Mouse (Mus musculus): Measurements from ENCODE around the gene Foxl1.

- no peak for TF ChIP-seq CTCF (IDR thresholded peaks at IDR 0.05; ENCODE audit: borderline replicate concordance, insufficient read depth, low read length)
- no peak for TF ChIP-seq POLR2A (IDR thresholded peaks at IDR 0.05; ENCODE audit: low read depth, low read length)
Measured at GRCm38 (mm10) chr8:121117906-121118305, 9.8 kb upstream of the Foxl1 start.
